Mouse (Mus musculus): ENCODE data around the gene Ly6g6f.

- TF ChIP-seq GATA2 (IDR thresholded peaks at IDR 0.05; ENCODE audit: borderline replicate concordance, low read depth, low read length) (no peak), CTCF (IDR thresholded peaks at IDR 0.05; ENCODE audit: low read depth, low read length) (no peak), TAL1 (conservative IDR thresholded peaks at IDR 0.05; ENCODE audit: low read depth, low read length) (no peak)
Measured at GRCm38 (mm10) chr17:35068213-35068914, 17.0 kb downstream of the Ly6g6f start.

Data from G1E (cell line).